Mouse (Mus musculus) neutrophil, adult 5-6 weeks (primary cell): ENCODE measurements at regions not wholly inside any gene's neighbourhood (a gene's known extent, or its start where the extent isn't known, plus 50 kb on each side); places are given as distances from the start of the nearest gene placed in this dataset.

ENCODE experiments used
- ATAC-seq: fragments of 151-379, 151-347 bp; 2 replicates; pipeline ENCODE4 v1.8.0; 2017; ENCODE audit warnings: mild to moderate bottlenecking, moderate TSS enrichment; ENCODE audit not compliant: insufficient number of reproducible peaks, poor library complexity, low FRiP score, severe bottlenecking; ENCODE audit errors: extremely low read depth

DNA sequence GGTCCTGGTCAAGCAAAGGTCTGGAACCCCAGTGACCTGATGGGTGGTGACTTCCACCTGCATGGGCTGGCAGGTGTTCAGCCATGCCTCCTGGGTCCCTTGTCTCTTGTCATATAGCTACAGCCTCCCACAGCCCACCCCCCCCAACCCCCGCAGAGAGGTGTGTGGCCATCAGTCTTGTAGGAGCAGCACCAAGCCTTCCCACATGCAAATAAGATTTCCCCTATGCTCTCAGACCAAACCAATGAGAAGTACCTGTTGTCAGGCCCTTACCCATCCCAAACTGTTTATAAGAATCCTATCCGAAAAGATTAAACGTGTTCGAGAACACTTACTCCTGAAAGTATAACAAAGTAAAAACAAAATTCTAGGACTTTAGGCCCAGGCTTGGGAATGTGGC, 114.8 kb upstream of the 2610301B20Rik start:
- no peak for ATAC-seq

DNA sequence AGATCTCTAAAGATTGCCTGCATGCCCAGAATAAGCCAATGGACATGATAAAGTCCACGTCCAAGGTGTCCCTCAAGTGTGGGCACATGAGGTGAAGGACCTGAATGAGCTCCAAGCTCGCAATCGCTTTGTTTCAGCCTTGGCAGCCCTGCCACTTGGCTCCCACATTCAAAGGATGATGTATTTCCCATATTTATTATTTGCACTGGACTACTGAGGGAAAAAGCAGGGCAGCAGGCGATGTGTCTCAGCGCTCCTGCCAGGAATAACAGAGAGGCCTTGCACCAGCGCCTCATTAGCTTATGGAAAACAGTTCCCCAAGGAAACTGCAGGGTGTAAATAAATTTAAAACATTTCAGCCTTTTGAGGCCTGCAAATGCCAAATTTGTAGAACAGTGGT, 106.6 kb upstream of the 2610301B20Rik start:
- ATAC-seq, result no peak

DNA sequence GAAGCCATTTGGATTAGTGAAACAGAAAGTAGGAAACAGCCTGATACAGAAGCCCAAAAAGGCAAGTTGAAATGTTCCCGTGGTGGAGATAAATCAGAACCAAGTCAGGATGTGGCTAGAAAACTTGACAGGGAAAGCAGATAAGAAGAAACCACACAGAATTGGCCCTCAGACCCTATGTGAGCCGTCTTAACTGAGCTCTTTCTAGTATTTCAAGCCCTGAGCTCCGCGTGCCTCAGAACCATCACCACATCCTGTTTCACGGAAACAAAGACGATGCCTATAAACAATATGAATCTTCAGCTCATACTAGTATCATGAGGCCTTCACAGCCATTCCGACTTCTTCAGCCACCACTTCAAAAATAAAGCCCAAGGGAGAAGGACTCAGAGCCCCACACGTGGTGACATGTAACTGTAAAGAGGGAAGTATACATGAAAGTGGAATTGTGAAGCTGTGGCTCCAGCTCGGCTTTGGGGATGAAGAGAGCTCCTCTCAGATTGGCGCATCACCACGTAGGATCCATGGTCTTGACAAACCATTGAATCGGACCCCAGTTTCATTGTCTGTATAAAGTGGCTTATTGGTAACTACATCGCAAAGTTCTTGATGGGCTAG, 104.2 kb upstream of the 2610301B20Rik start:
- ATAC-seq, result peak; percentile 60; the same call in 1 of the 2 replicates

DNA sequence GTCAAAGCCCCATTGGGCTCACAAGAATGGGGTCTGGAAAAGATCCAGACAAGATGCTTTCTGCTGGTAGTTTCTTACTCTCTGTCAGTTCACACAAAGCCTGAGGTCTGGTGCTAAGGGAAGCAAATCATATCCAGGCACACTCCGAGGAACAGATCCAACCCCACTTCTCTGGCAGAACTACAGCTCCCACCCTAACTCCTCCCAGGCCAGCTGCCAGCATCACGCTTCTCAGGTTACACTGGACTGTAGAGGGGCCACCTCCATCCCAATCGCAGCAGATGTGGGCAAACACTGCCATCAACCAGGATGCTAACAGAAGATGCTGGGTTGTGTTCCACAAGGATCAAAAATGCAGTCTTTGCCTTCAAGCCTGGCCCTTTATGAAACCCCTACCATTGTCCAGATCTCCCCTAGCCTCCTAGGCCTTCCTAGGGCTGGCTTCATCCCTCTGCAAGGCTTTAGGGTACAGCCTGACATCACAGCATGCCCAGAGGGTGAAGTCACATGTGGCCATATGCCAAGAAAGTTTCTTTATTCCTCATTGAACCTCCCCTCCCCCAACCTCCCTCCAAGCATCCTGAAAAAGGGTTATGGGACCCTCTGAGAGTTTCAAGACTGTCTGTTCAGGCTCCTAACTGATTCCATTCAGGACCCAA, 99.6 kb upstream of the 2610301B20Rik start:
- ATAC-seq, result no peak

DNA sequence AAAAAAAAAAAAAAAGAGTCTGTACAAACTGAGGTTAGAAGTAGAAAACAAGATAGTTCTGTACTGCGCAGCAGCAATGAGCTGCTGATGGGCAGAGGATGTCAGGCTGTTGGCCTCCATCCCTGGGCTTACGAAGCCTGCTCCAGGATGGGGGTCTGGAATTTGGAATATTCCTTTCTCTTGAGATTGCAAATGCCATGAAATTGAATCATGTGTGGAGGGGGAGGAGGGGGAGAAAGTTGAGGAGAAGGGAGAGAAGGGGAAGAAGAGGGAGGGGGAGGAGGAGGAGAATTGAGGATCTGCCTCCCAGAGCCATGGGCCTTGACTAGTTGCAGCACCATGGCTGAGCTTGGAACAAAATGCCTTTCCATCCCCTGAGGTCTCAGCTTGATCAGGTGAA, 87.6 kb upstream of the 2610301B20Rik start:
- ATAC-seq, result no peak

DNA sequence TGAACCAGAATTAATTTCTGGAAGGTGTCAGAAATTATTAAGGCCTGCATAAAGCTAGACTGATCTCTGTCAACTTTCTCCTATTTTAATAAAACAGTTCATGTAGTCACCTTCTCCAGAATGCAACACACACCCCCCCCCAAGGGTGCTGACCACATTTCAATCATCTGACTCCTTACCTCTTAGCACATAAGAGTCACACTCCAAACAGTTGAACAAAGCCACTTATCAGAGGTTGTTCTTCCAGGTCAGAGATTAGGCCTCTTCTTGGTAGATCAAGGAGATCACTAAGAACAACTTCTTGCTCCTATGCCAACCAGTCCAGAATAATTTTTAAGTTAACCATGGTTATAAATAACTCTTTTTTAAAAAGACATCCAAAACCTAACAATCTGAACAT, 86.0 kb upstream of the 2610301B20Rik start:
- ATAC-seq, result no peak

DNA sequence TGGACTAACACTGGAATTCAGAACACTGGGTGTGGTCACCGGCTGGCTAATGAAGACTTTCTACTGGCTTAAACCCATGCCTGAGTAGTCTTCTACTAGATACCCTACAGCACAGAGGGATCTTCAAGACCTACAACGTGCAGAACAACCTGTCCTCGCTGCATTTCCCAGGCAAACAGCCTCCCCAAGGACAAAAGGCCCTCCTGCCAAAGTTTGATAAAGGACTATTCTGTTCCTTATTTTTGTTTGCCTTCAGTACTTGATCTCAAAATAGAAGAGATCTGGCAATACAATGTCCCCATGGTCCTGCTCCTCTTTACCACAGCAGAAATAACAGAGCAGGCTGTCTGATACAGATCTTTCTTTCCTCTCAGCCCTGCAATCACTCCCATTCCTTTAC, 85.2 kb upstream of the 2610301B20Rik start:
- no peak for ATAC-seq

DNA sequence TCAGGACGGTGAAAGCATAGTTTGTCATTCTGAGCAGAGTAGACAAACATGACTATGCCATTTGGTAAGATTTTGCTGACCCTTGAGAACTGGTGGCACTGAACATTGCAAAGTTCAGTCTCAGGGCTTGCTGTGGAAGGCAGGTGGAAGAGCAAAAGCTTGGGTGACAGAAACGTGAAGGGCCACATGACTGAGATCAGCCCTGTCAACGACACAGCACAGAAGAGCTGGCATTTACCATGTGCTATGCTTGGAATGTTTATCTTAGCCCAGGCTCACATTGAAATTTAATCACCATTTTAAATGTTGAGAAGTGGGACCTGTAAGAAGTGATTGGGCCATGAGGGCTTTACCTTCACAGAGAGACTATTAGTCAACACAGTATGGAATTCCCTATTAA, 81.7 kb upstream of the 2610301B20Rik start:
- ATAC-seq, result no peak

DNA sequence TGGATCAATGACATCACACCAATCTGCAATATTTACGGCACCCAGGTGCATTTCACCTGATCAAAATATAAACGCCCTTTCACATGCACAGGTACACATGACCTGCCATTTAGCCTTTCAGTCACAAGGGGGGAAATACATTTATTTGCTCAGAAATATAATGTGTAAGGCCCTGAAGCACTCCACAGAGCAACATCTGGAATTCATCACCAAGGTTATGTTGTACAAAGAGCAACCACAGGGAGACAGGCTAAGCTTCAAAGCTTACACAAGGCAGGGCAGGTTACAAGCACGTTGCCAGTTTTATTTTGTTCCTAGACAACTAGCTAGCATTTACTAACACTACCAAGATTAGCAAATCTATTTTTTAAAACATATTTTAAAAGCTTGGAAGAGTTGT, 79.8 kb upstream of the 2610301B20Rik start:
- ATAC-seq, result no peak

DNA sequence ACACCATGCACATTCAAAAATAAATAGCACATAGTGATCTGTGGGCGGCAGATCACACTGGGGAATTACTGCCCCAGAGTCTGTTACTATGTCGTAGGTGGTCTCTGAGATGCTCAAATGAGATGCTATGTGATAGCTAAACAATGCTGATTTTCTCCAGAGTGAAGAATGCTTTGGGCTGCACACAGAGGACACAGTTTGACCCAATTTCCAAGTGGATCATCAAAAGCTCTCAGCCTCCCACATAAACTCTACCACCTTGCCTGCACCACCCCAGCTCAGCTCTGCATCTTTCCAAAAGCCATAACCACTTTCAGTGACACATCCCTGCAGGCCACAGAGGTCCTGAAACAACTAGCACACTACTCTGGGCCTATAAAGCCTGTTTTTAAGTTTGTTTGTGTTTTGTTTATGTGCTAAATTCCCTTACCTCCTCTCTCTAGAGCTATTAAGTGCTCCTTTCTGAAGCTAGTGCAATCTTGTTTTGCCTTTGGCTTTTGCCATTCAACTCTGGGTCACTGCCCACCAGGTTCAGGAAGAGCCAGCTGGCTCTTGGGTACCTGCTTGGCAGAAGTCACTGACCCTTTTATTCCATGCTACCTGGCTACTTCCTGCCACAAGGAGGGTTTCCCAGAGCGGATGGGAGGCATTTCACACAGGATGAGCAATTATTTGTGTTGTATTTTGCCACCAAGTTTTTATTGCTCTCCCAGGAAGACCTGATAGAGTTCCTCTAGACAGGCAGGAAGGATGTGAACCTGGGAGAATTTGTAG, 73.3 kb upstream of the 2610301B20Rik start:
- no peak for ATAC-seq

DNA sequence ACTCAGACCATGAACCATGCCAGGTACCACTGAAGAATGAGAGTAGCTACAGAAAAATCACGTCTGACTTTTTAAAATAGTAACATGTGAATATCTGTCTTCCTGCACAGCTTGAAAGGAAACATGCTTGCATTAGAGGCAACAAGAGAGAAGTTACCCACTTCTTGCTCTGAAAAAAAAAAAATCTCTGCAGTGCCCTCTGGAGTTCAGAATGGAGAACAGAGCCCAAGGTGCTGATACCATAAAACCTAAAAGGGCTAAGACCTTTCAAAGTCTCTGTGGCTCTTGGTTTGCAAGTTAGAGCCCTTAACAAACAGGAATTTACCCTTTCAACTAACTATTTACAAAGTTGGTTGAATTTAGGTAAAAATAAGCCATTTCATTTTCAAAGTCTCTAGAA, 69.6 kb upstream of the 2610301B20Rik start:
- ATAC-seq, result no peak

DNA sequence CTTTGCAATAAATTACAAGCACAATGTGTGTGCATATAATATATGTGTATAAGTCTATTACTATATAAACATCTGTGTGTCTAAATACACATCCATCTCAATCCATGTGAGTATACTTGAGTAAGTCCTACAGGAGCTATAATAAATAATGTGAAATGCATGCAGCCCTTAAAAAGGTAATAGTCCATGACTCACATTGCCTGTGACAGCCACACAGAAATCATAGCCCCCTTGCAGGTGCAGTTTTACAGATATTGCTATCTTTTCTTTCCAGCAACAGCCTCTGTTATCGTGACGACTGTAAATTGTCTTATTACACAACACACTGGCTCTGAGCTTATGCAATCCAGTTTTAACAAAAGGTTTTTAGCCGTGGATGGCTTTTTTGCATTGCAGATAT, 67.0 kb upstream of the 2610301B20Rik start:
- no peak for ATAC-seq

DNA sequence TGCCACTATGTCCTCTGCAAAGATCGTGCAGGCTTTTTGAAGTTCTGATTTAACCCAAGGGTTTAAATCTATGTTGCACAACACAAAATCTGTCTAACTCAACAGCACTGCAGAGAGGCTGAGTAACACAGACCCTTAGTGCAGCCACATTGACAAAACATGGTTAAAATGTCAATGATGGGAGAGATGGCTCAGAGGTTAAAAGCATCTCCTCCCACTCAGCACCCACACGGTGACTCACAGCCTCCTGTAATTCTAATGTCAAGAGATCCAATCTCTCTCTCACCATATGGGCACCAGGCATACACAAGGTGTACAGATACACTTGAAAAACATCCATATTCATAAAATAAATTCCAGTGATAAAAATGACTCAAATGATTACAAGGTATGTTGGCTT, 61.4 kb upstream of the 2610301B20Rik start:
- ATAC-seq, result no peak
